Mouse (Mus musculus): ENCODE measurements around the gene Rbsn.

GRCm38 (mm10) chr6:92176450-92176849 is 38.3 kb downstream of the Rbsn start:
- no peak for TF ChIP-seq CTCF (IDR thresholded peaks at IDR 0.05; ENCODE audit: borderline replicate concordance, insufficient read depth, low read length)
- TF ChIP-seq POLR2A (IDR thresholded peaks at IDR 0.05; ENCODE audit: low read depth, low read length): no peak
